Comparison of ENCODE assay signal across 26 mouse cellular contexts in the genomic region with DNA sequence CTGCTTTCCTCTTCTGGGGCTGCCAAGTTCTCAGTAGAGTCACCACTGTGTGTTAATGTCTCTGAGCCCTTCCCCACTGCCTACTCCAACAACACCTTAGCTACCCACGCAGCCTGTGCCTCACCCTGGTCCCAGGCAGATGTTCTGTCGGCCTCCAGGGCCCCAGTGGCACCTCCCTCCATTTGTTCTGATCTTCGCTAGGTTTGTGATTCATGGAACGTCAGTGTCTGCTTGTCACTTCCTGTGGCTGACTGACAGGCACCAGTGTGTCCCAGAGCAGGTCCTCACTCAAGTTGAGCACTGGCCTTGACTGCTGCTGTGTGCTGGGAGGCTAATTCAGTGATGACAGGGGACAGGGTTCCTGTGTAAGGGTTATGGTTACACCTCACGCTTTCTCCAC. TPM values are rescaled to one million over a fixed set of nuclear protein-coding genes. Genes with fewer than 3 reads are reported as not detected.
DNase-seq lines count a peak whose midpoint lies in the region; ATAC-seq and TF ChIP-seq lines count a peak whose summit lies in the region.
"Had no signal": no experiment of that assay in that cellular context is flagged by ENCODE, and none has a peak within 500 bp of the region (broad histone marks: within the 10 kb centered on the region; RNA-seq: fewer than 3 reads in every experiment).

No protein-coding gene starts in this region.

- no peaks in the 10 kb centered on the region for H3K9me3 ChIP-seq in heart, embryonic 12.5 days (replicated peaks)
- H3K9me3 ChIP-seq: forebrain, embryonic 10.5 days; forebrain, embryonic 13.5 days; heart, embryonic 13.5 days; hindbrain, embryonic 10.5 days; hindbrain, embryonic 13.5 days had no signal

- peak; percentile 77 for ATAC-seq in activated CD4-positive, CD25-positive, alpha-beta regulatory T cell, adult 4 months
- ATAC-seq in inflammation-experienced regulatory T-cells, adult 6 months = peak; percentile 73
- no peak for ATAC-seq in heart, embryonic 12.5 days (ENCODE audit: insufficient number of reproducible peaks, low FRiP score)
- ATAC-seq: forebrain, embryonic 13.5 days; forebrain, postnatal 0 days; hindbrain, embryonic 16.5 days had no signal

- H3K4me3 ChIP-seq in gastrocnemius, adult 2 months = no peak overlapping the region
- no peak overlapping the region for H3K4me3 ChIP-seq in heart, embryonic 12.5 days
- H3K4me3 ChIP-seq: forebrain, embryonic 10.5 days; forebrain, embryonic 13.5 days; heart, embryonic 13.5 days; hindbrain, embryonic 10.5 days; hindbrain, embryonic 13.5 days had no signal

- 75% methylated on average over 5 of the region's 5 CpGs for WGBS in heart, embryonic 12.5 days

- no peak overlapping the region for H3K9ac ChIP-seq in heart, embryonic 12.5 days
- H3K9ac ChIP-seq: forebrain, embryonic 13.5 days; forebrain, postnatal 0 days; heart, embryonic 13.5 days; hindbrain, embryonic 13.5 days had no signal

- intact Hi-C loops in gastrocnemius, adult 2 months (cut with DNase I) = no loop called here
- intact Hi-C loops in heart, postnatal 25 days (cut with DNase I) = no loop called here

- DNase-seq in CD4-positive, CD25-positive, alpha-beta regulatory T cell, adult 2 months (ENCODE audit: low read depth, low spot score) = peak; percentile 75
- DNase-seq in gastrocnemius, adult 2 months = no peak
- DNase-seq in heart, postnatal 25 days (ENCODE audit: low spot score) = no peak
- DNase-seq: adrenal gland, adult 8-10 months; adrenal gland, postnatal 25 days; B cell, adult 2 months; cerebellum, adult 18-20 months; cerebellum, adult 9-10 months; cerebellum, postnatal 14 days; forebrain, postnatal 0 days; gastrocnemius, postnatal 25 days; heart, adult 18-20 months; heart, postnatal 36 days; kidney, adult 11 months; kidney, adult 8-10 months had no signal

- H3K27me3 ChIP-seq in heart, embryonic 12.5 days (replicated peaks) = no peaks in the 10 kb centered on the region
- H3K27me3 ChIP-seq: forebrain, embryonic 13.5 days; heart, embryonic 13.5 days; hindbrain, embryonic 13.5 days had no signal

- H3K27ac ChIP-seq in gastrocnemius, adult 2 months = no peak overlapping the region
- no peak overlapping the region for H3K27ac ChIP-seq in heart, embryonic 12.5 days (ENCODE audit: poor library complexity, severe bottlenecking)
- H3K27ac ChIP-seq: forebrain, embryonic 10.5 days; forebrain, embryonic 13.5 days; heart, embryonic 13.5 days; hindbrain, embryonic 10.5 days; hindbrain, embryonic 13.5 days had no signal

- H3K4me2 ChIP-seq in heart, embryonic 12.5 days = no peak overlapping the region
- H3K4me2 ChIP-seq: forebrain, embryonic 13.5 days; heart, embryonic 13.5 days; hindbrain, embryonic 13.5 days had no signal

- H3K36me3 ChIP-seq in heart, embryonic 12.5 days = peaks cover 83% of the 10 kb centered on the region

- no peak for TF ChIP-seq CTCF in gastrocnemius, adult 2 months (IDR thresholded peaks at IDR 0.05)

- no peaks in the 10 kb centered on the region for H3K4me1 ChIP-seq in heart, embryonic 12.5 days (replicated peaks)
- H3K4me1 ChIP-seq: forebrain, embryonic 10.5 days; forebrain, embryonic 13.5 days; heart, embryonic 13.5 days; hindbrain, embryonic 10.5 days; hindbrain, embryonic 13.5 days had no signal

RNA-seq across cellular contexts. Expression of a gene that starts 15.0 kb away (rescaled TPM):
- under 1 TPM; 0.19 to 0.40 TPM for polyA plus RNA-seq in activated CD4-positive, CD25-positive, alpha-beta regulatory T cell, adult 4 months (2017; shearing (Covaris generic))
- polyA plus RNA-seq in inflammation-experienced regulatory T-cells, adult 6 months (2017; shearing (Covaris generic)) = under 1 TPM in 2 of 3 experiments, not detected in 1; 0.48 to 0.52 TPM
- under 1 TPM in 1 of 2 experiments, not detected in 1; 0.15 TPM for total RNA-seq in gastrocnemius, adult 2 months (2021)
- under 1 TPM; 0.36 to 0.57 TPM for total RNA-seq in heart, postnatal 25 days (2021)
- polyA plus RNA-seq in heart, embryonic 12.5 days (2016; fragmentation: Nextera tagmentation; extraction: Ambion mirVana) = 0.33 TPM in 1 of 2 replicates, not detected in the other
- total RNA-seq: adrenal gland, adult 8-10 months; adrenal gland, postnatal 25 days; gastrocnemius, adult 8-10 months; MEL had no signal

RNA-seq across cellular contexts. Expression of a gene that starts 24.3 kb away (rescaled TPM):
- 10 to 100 TPM; 23.3 to 29.6 TPM for polyA plus RNA-seq in activated CD4-positive, CD25-positive, alpha-beta regulatory T cell, adult 4 months (2017; shearing (Covaris generic))
- polyA plus RNA-seq in inflammation-experienced regulatory T-cells, adult 6 months (2017; shearing (Covaris generic)) = 10 to 100 TPM; 35.2 to 43.6 (median 37.2) TPM
- total RNA-seq in gastrocnemius, adult 2 months (2021) = 10 to 100 TPM; 45.9 to 52.0 TPM
- 10 to 100 TPM; 39.0 to 42.8 TPM for total RNA-seq in heart, postnatal 25 days (2021)
- polyA plus RNA-seq in heart, embryonic 12.5 days (2016; fragmentation: Nextera tagmentation; extraction: Ambion mirVana) = 21.6 and 21.8 TPM in 2 replicates

RNA-seq across cellular contexts. Expression of a gene that starts 32.9 kb away (rescaled TPM):
- polyA plus RNA-seq in activated CD4-positive, CD25-positive, alpha-beta regulatory T cell, adult 4 months (2017; shearing (Covaris generic)) = 10 to 100 TPM in 1 of 2 experiments, 1 to 10 TPM in 1; 9.8 to 12.4 TPM
- polyA plus RNA-seq in inflammation-experienced regulatory T-cells, adult 6 months (2017; shearing (Covaris generic)) = 10 to 100 TPM in 2 of 3 experiments, 1 to 10 TPM in 1; 9.1 to 17.4 (median 14.2) TPM
- 1 to 10 TPM; 5.8 to 8.2 TPM for total RNA-seq in gastrocnemius, adult 2 months (2021)
- total RNA-seq in heart, postnatal 25 days (2021) = 1 to 10 TPM; 6.2 to 8.3 TPM
- 20.0 and 20.4 TPM in 2 replicates for polyA plus RNA-seq in heart, embryonic 12.5 days (2016; fragmentation: Nextera tagmentation; extraction: Ambion mirVana)
